Mouse (Mus musculus): Measurements from ENCODE around the gene Spred2. TPM values are rescaled to one million over a fixed set of nuclear protein-coding genes. Genes with fewer than 3 reads are reported as not detected.
"Not testable (repeated sequence)": the region's sequence is repeated elsewhere in the genome, so short reads cannot be mapped to it uniquely, and the experiment has no call there.

The Spred2 gene
- total RNA-seq, 2 experiments from 2014 or later, result 85.1 to 102 TPM

- no peak for DNase-seq (ENCODE audit: low spot score in 2 of 2)
- intact Hi-C loops (cut with DNase I), result no loop called here
Measured at GRCm38 (mm10) chr11:20034337-20034947, 110.3 kb downstream of the Spred2 start.

DNA sequence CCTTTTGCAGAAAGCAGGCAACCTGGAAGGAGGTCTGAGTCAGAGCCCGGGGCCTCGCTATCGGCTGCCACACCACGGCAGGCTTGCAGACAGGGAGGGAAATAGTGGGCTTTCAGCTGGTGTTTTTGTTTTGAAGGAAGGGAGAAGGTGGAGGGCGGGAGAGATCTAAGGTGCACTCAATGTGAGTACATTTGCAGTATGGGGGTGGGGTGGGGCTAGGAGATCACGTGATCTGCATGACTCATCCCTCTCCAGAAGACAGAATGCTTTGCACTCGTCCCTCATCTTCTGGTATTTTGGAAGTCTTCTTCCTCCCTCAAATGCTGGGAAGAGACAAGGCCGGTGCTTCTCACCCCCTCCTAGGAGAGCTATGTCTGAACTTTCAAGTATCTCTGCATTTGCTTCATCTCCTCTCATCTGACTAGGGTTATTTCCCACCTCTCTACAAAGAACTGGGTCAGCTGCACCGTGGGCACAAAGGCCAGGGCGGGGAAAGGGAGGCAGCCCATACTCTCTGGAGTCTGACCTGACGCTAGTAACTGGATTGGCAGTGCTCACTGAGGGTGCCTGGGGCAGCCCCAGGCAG lies 111.3 kb downstream of the Spred2 start:
- DNase-seq (ENCODE audit: low spot score in 2 of 2), result peak; percentile 64
- intact Hi-C loops (cut with DNase I), result loop anchor here (5.0 kb wide), 1 partner anchor 203 kb away; no protein-coding TSS in a partner anchor

DNA sequence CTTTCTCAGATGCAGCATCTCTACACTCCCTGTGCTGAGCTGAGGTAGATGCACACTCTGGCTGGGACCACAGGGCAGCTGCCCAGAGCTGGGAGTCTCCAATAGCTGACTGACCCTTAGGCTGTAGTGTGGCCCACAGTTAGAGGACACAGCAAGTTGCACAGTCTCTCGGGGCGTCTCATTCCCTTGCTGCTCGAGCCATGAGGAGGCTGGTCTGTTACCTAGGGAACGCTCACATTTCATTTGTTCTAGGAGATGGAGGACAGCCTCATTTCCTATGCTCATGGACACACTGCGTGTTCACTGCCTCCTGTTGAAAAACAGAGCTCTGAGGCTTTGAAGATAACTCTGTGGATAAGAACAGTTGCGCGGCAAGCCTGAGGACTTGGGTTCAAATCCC lies 111.8 kb downstream of the Spred2 start:
- intact Hi-C loops (cut with DNase I), result loop anchor here (5.0 kb wide), 1 partner anchor 204 kb away; no protein-coding TSS in a partner anchor

GRCm38 (mm10) chr11:20037739-20038138 lies 113.6 kb downstream of the Spred2 start:
- no peak for DNase-seq (ENCODE audit: low spot score in 2 of 2)
- intact Hi-C loops (cut with DNase I), result loop anchor here (2.0 to 5.0 kb wide), 2 partner anchors 113 to 205 kb away; partner anchors contain the start of gene Spred2

More for the DNA sequence above, 111.8 kb downstream of the Spred2 start:
- no peak for DNase-seq (ENCODE audit: low spot score in 2 of 2)

DNA sequence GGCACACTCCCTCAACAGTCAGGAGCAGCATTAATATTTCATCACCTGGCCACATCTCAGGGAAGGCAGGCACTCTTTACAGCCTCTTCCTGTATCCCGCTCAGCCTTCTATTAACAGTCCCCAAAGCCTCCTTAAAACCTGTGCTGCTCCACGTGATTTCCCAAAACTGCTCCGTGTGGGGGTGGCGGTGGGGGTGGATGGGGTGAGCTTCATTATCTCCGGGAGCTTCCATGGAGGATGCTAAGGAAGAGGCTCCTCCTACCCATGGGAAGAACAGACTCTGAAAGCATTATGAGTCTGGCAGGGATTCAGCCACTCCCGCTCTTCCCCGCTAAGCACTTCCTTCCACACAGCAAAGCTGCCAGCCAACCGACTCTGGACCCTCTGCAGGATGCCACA lies 114.5 kb downstream of the Spred2 start:
- intact Hi-C loops (cut with DNase I), result loop anchor here (2.0 to 5.0 kb wide), 2 partner anchors 114 to 206 kb away; partner anchors contain the start of gene Spred2
- DNase-seq (ENCODE audit: low spot score in 2 of 2), result peak; percentile 63 to 73

DNA sequence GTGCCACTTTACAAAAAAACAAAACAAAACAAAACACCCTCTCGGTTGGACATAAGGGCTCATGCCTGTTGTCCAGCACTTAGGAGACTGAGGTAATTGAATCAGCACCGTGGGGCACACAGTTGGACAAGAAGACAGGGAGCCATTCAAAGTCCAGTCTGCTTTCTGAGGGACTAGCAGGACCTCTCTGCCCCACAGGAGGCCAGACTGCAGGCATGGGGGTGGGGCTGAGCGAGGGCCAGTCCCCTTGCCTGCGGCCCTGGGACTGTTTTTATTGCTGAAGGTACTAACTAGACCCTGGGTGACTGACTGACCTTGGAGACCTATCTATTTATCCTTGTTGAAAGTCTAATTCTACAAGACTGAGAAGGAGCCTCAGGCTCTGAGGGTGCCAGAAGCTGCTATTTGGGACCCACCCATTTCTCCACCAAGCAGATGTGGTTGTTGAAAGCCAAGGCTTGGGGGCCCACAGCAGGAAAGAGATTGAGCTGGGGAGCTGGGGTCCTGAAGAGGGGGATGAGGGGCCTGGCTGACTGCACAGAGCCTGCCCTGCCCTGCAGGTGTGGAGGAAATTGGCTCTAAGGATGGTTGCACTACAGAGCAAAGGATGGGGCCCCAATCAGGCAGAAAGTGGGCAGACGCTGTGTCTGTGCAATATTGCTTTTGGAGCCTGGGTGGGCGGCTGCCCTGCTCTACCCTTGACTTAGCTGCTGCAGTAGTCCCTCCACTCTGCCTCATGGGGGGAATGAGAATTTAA lies 117.2 kb downstream of the Spred2 start:
- intact Hi-C loops (cut with DNase I), result no loop called here
- DNase-seq (ENCODE audit: low spot score in 2 of 2), result no peak

DNA sequence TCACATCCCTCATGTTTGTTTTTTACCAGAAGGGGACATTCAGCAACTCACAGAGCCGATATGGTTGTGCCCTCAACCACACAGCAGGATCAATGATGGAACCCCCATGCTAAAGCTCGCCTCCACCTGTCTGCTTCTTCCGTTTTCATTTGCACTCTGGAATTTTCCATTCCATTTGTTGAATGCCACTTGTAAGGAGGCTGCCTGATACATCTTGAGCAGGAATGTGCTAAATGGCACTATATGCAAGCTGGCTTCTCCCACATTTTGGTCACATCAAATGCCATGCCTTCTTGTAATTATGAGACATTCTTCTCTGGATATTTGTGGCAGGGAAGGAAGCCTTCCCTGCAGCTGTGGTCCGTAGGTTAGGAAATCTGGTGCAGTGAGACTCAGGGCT lies 117.9 kb downstream of the Spred2 start:
- intact Hi-C loops (cut with DNase I), result no loop called here
- no peak for DNase-seq (ENCODE audit: low spot score in 2 of 2)

GRCm38 (mm10) chr11:20043256-20043655 lies 119.1 kb downstream of the Spred2 start:
- no peak for DNase-seq (ENCODE audit: low spot score in 2 of 2)
- intact Hi-C loops (cut with DNase I), result no loop called here

DNA sequence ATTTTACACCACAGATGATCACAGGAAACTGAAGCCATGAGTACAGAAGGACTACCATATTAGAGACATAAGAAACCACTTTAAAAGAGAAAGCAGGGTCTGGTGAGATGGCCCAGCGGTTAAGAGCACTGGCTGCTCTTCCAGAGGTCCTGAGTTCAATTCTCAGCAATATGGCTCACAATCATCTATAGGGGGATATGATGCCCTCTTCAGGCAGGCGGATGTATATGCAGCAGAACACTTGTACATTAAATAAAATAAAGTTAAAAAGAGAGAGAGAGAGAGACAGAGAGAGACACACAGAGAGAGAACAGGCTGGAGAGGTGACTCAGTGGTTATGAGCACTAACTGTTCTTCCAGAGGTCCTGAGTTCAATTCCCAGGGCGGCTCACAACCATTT lies 121.4 kb downstream of the Spred2 start:
- intact Hi-C loops (cut with DNase I), result no loop called here
- no peak for DNase-seq (ENCODE audit: low spot score in 2 of 2)

- DNase-seq (ENCODE audit: low spot score in 2 of 2), result no peak
- intact Hi-C loops (cut with DNase I), result no loop called here
Measured at GRCm38 (mm10) chr11:20052814-20053536, 128.8 kb downstream of the Spred2 start.

DNA sequence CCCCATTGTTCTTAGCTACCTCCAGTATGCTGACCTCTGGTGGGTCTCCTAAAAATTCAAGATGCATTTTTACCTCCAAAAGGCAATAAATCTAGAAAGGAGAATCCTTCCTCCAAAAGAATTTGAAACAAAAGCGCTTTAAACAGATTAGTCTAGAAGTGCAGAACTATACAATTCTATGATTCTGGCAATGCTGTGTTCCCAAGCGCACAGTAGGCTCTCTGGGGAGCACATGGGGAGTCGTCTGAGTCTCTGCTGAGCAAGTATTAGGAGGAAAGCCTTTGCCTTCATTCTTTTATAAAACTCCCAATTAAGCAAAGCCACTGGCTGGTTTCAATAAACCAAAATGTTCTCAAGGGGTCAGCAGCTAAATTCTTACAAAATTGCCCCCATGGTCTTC lies 129.8 kb downstream of the Spred2 start:
- intact Hi-C loops (cut with DNase I), result no loop called here
- DNase-seq (ENCODE audit: low spot score in 2 of 2), result no peak

DNA sequence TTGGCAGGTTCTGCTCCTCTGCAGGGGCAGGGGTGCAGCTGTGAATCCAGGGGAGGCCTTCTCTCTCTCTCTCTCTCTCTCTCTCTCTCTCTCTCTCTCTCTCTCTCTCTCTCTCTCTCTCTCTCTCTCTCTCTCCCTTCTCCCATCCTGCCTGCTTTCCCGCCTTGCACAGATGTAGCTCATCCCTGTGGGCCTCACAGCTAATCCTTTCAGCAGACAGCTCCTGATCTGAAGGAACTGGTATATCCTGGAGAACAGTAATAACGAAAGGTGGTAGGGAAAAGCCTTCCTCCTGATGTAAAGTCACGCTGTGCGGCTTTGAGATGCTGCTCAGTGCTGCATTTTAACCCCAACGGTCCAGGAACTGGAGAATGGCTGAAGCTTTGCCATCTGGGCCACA lies 130.4 kb downstream of the Spred2 start:
- intact Hi-C loops (cut with DNase I), result no loop called here
- DNase-seq (ENCODE audit: low spot score in 2 of 2), result no peak

DNA sequence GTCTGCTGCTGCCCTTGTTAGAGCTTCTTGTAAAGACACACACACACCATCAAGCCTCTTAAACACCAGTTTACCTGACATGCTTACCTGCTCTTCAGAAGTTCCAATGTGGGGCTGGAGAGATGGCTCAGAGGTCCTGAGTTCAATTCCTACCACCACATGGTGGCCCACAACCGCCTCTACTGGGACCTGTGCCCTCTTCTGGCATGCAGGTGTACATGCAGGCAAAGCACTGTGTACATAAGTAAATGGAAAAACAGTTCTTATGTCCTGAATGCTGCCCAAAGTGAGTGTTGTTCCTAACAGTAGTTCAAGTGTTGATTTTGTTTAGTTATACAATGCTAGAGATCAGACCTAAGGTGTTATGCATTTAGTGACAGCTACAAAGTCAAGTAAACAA lies 132.0 kb downstream of the Spred2 start:
- intact Hi-C loops (cut with DNase I), result no loop called here
- DNase-seq (ENCODE audit: low spot score in 2 of 2), result no peak

DNA sequence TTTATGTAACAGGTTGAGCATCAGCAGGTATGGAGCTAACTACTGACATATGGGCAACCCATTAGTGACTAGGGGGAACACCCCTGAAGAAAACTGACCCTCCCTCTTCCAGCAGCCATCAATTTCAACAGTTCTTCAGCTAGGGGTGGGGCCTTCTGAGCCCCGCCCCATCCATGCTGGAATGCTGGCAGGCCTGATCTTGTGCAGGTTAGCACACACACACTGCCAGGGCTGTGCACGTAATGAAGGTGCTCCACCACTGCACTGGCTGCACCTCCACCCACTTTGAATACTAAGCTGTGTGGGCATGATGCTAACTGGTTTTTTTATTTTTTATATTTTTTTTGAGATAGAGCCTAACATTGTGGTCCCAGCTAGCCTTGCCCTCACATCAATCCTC lies 133.3 kb downstream of the Spred2 start:
- intact Hi-C loops (cut with DNase I), result no loop called here
- no peak for DNase-seq (ENCODE audit: low spot score in 2 of 2)

DNA sequence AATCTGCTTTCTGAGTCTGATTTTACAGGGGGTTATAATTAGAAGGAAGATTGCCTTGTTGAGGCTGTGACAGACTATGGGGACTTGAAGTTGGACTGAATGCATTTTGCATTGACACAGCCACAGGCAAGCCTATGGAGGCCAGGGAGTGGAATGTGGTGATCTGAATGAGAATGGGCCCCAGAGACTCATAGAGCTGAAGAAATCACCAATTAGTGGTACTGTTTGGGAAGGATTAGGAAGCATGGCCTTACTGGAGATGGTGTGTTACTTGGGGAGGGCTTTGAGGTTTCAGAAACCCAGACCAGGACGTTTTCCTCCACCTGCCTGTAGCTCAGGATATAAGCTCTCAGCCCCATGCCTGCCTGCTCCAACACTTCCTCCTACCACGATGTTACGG lies 135.6 kb downstream of the Spred2 start:
- intact Hi-C loops (cut with DNase I), result no loop called here
- no peak for DNase-seq (ENCODE audit: low spot score in 2 of 2)

DNA sequence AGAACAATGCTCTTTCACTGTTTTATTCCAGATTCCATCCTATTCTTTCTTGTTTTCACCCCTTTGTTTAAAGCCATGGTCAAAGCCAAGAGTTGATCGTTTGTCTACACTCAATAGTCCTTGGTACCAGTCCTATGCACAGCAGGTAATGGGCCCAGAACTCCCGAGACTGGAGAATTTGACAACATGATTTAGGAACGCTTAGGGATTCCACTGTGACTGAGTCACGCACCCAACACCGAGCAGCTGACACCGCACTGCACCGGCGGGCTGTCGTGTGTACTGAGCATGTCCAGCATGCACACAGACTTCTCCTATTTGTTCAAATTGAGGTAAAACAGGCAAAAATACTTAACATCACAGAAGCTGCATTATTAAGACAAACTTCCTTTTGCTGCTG lies 138.6 kb downstream of the Spred2 start:
- intact Hi-C loops (cut with DNase I); DNase-seq (ENCODE audit: low spot score in 2 of 2): not testable (repeated sequence)

GRCm38 (mm10) chr11:20064086-20064485 lies 139.9 kb downstream of the Spred2 start:
- intact Hi-C loops (cut with DNase I); DNase-seq (ENCODE audit: low spot score in 2 of 2): not testable (repeated sequence)

GRCm38 (mm10) chr11:20064926-20065325 lies 140.8 kb downstream of the Spred2 start:
- DNase-seq (ENCODE audit: low spot score in 2 of 2), result no peak
- intact Hi-C loops (cut with DNase I), result loop anchor here (5.0 kb wide), 1 partner anchor 143 kb away; the partner anchor contains the start of gene Spred2

GRCm38 (mm10) chr11:20066106-20066505 lies 141.9 kb downstream of the Spred2 start:
- no peak for DNase-seq (ENCODE audit: low spot score in 2 of 2)
- intact Hi-C loops (cut with DNase I), result loop anchor here (5.0 kb wide), 1 partner anchor 144 kb away; the partner anchor contains the start of gene Spred2

GRCm38 (mm10) chr11:20067521-20067920 lies 143.3 kb downstream of the Spred2 start:
- intact Hi-C loops (cut with DNase I), result loop anchor here (5.0 kb wide), 1 partner anchor 145 kb away; the partner anchor contains the start of gene Spred2

More at GRCm38 (mm10) chr11:20067521-20067920, 143.3 kb downstream of the Spred2 start:
- no peak for DNase-seq (ENCODE audit: low spot score in 2 of 2)

All from left cerebral cortex, postnatal 36 days (tissue).